Mouse (Mus musculus): ENCODE data around the gene Dscaml1. TPM values are rescaled to one million over a fixed set of nuclear protein-coding genes. Genes with fewer than 3 reads are reported as not detected.

Gene Dscaml1
- polyA plus RNA-seq, 1 experiment from 2014 or later = 0.24 TPM

GRCm38 (mm10) chr9:45550210-45550609 lies 123.8 kb downstream of the Dscaml1 start:
- Histone ChIP-seq H3K4me1 (replicated peaks; ENCODE audit: insufficient read depth, low read length) (0 out of 2 replicates have a peak, but pooled peaks cover 3% of the 10 kb centered on the region), H3K27me3 (ENCODE audit: insufficient read depth, low read length) (no peaks in the 10 kb centered on the region), H3K4me2 (ENCODE audit: low read length) (no peak overlapping the region), H3K9ac (ENCODE audit: low read depth, low read length) (no peak overlapping the region), H3K27ac (no peak overlapping the region), H3K9me3 (replicated peaks; ENCODE audit: low read length) (no peaks in the 10 kb centered on the region), H3K36me3 (ENCODE audit: insufficient read depth, low read length) (no peaks in the 10 kb centered on the region), H3K4me3 (replicated peaks; ENCODE audit: low read depth, low read length) (no peak overlapping the region)
- DNase-seq (ENCODE audit: low spot score) (no peak), ATAC-seq (replicated peaks; ENCODE audit: low FRiP score, low read depth) (no peak)
- TF ChIP-seq CTCF (IDR thresholded peaks at IDR 0.05; ENCODE audit: low read depth) = no peak
- 63% methylated on average over 6 of the region's 6 CpGs for WGBS

- WGBS = 76% methylated on average over 4 of the region's 4 CpGs
- H3K36me3 ChIP-seq (ENCODE audit: insufficient read depth, low read length) = no peaks in the 10 kb centered on the region
- H3K4me3 ChIP-seq (replicated peaks; ENCODE audit: low read depth, low read length) = no peak overlapping the region
- H3K27ac ChIP-seq = no peak overlapping the region
- H3K9me3 ChIP-seq (replicated peaks; ENCODE audit: low read length) = no peaks in the 10 kb centered on the region
- no peaks in the 10 kb centered on the region for H3K27me3 ChIP-seq (ENCODE audit: insufficient read depth, low read length)
- ATAC-seq (replicated peaks; ENCODE audit: low FRiP score, low read depth) = no peak
- no peak for DNase-seq (ENCODE audit: low spot score)
- no peak overlapping the region for H3K4me2 ChIP-seq (ENCODE audit: low read length)
- TF ChIP-seq CTCF (IDR thresholded peaks at IDR 0.05; ENCODE audit: low read depth) = no peak
- H3K4me1 ChIP-seq (replicated peaks; ENCODE audit: insufficient read depth, low read length) = 0 out of 2 replicates have a peak, but pooled peaks cover 5% of the 10 kb centered on the region
- no peak overlapping the region for H3K9ac ChIP-seq (ENCODE audit: low read depth, low read length)
These were observed 124.2 kb downstream of the Dscaml1 start for GRCm38 (mm10) chr9:45550662-45551061.

- Histone ChIP-seq H3K9me3 (replicated peaks; ENCODE audit: low read length) (no peaks in the 10 kb centered on the region), H3K4me2 (ENCODE audit: low read length) (peak overlapping the region; percentile 27; the same call in 1 of the 2 replicates), H3K27me3 (ENCODE audit: insufficient read depth, low read length) (no peaks in the 10 kb centered on the region), H3K36me3 (ENCODE audit: insufficient read depth, low read length) (no peaks in the 10 kb centered on the region), H3K4me3 (replicated peaks; ENCODE audit: low read depth, low read length) (no peak overlapping the region), H3K4me1 (replicated peaks; ENCODE audit: insufficient read depth, low read length) (0 out of 2 replicates have a peak, but pooled peaks cover 8% of the 10 kb centered on the region), H3K9ac (ENCODE audit: low read depth, low read length) (no peak overlapping the region), H3K27ac (peak overlapping the region; percentile 39; the same call in 1 of the 2 replicates)
- 6% methylated on average over 17 of the region's 17 CpGs for WGBS
- peak; percentile 86 for ATAC-seq (replicated peaks; ENCODE audit: low FRiP score, low read depth)
- TF ChIP-seq CTCF (IDR thresholded peaks at IDR 0.05; ENCODE audit: low read depth) = no peak
- peak; percentile 94 for DNase-seq (ENCODE audit: low spot score)
These were observed 128.8 kb downstream of the Dscaml1 start for GRCm38 (mm10) chr9:45555036-45555826.

GRCm38 (mm10) chr9:45556882-45557281 lies 130.5 kb downstream of the Dscaml1 start:
- Histone ChIP-seq H3K27me3 (ENCODE audit: insufficient read depth, low read length) (no peaks in the 10 kb centered on the region), H3K27ac (no peak overlapping the region), H3K9me3 (replicated peaks; ENCODE audit: low read length) (no peaks in the 10 kb centered on the region), H3K4me2 (ENCODE audit: low read length) (no peak overlapping the region), H3K9ac (ENCODE audit: low read depth, low read length) (no peak overlapping the region), H3K4me1 (replicated peaks; ENCODE audit: insufficient read depth, low read length) (0 out of 2 replicates have a peak, but pooled peaks cover 8% of the 10 kb centered on the region), H3K36me3 (ENCODE audit: insufficient read depth, low read length) (no peaks in the 10 kb centered on the region), H3K4me3 (replicated peaks; ENCODE audit: low read depth, low read length) (no peak overlapping the region)
- ATAC-seq (replicated peaks; ENCODE audit: low FRiP score, low read depth) = no peak
- DNase-seq (ENCODE audit: low spot score) = no peak
- TF ChIP-seq CTCF (IDR thresholded peaks at IDR 0.05; ENCODE audit: low read depth) = no peak
- WGBS = 40% methylated on average over 3 of the region's 3 CpGs

GRCm38 (mm10) chr9:45560987-45561386 lies 134.6 kb downstream of the Dscaml1 start:
- ATAC-seq (replicated peaks; ENCODE audit: low FRiP score, low read depth) (no peak), DNase-seq (ENCODE audit: low spot score) (no peak)
- Histone ChIP-seq H3K27ac (no peak overlapping the region), H3K27me3 (ENCODE audit: insufficient read depth, low read length) (no peaks in the 10 kb centered on the region; the same call in 1 of the 2 replicates), H3K9me3 (replicated peaks; ENCODE audit: low read length) (no peaks in the 10 kb centered on the region), H3K4me1 (replicated peaks; ENCODE audit: insufficient read depth, low read length) (0 out of 2 replicates have a peak, but pooled peaks cover 3% of the 10 kb centered on the region), H3K4me2 (ENCODE audit: low read length) (no peak overlapping the region), H3K36me3 (ENCODE audit: insufficient read depth, low read length) (no peaks in the 10 kb centered on the region), H3K4me3 (replicated peaks; ENCODE audit: low read depth, low read length) (no peak overlapping the region), H3K9ac (ENCODE audit: low read depth, low read length) (no peak overlapping the region)
- WGBS = 76% methylated on average over 6 of the region's 6 CpGs
- TF ChIP-seq CTCF (IDR thresholded peaks at IDR 0.05; ENCODE audit: low read depth) = no peak

- WGBS = 86% methylated on average over 5 of the region's 5 CpGs
- no peak for ATAC-seq (replicated peaks; ENCODE audit: low FRiP score, low read depth)
These were observed 140.6 kb downstream of the Dscaml1 start for GRCm38 (mm10) chr9:45566843-45567578.

More at GRCm38 (mm10) chr9:45566843-45567578, 140.6 kb downstream of the Dscaml1 start:
- DNase-seq (ENCODE audit: low spot score) = no peak
- no peak for TF ChIP-seq CTCF (IDR thresholded peaks at IDR 0.05; ENCODE audit: low read depth)
- Histone ChIP-seq H3K4me1 (replicated peaks; ENCODE audit: insufficient read depth, low read length) (no peaks in the 10 kb centered on the region), H3K9me3 (replicated peaks; ENCODE audit: low read length) (no peaks in the 10 kb centered on the region), H3K9ac (ENCODE audit: low read depth, low read length) (no peak overlapping the region), H3K4me3 (replicated peaks; ENCODE audit: low read depth, low read length) (no peak overlapping the region), H3K27me3 (ENCODE audit: insufficient read depth, low read length) (no peaks in the 10 kb centered on the region; the same call in 1 of the 2 replicates), H3K27ac (no peak overlapping the region), H3K36me3 (ENCODE audit: insufficient read depth, low read length) (no peaks in the 10 kb centered on the region), H3K4me2 (ENCODE audit: low read length) (no peak overlapping the region)
